Mouse (Mus musculus) forebrain, embryonic 14.5 days (tissue): Measurements from ENCODE around the gene Pdk1. TPM values are rescaled to one million over a fixed set of nuclear protein-coding genes. Genes with fewer than 3 reads are reported as not detected.
"Not testable (repeated sequence)": the region's sequence is repeated elsewhere in the genome, so short reads cannot be mapped to it uniquely, and the experiment has no call there.

Source experiments
- ATAC-seq: fragments of 200-750 bp; cut with Nextera tagmentation; 2 replicates; pipeline ENCODE4 v1.8.0; 2017; ENCODE audit warnings: mild to moderate bottlenecking, moderate library complexity
- DNase-seq: peaks from one replicate; pipeline ENCODE4 v3.0.0-alpha.2; 2015; ENCODE audit warnings: low spot score
- H3K27ac ChIP-seq: fragments of 300-500 bp; sonication (generic); 2 replicates; pipeline ENCODE4 v1.5.1; 2014; ENCODE audit warnings: low read depth, mild to moderate bottlenecking, control low read depth, low read length, moderate library complexity
- H3K27me3 ChIP-seq: fragments of 300-500 bp; sonication (generic); replicated peaks from 2 replicates; pipeline ENCODE4 v1.6.1; 2014; ENCODE audit warnings: low read length, control low read depth, mixed read lengths; ENCODE audit not compliant: control insufficient read depth, insufficient read depth
- H3K36me3 ChIP-seq: fragments of 300-500 bp; sonication (generic); 2 replicates; pipeline ENCODE4 v1.6.1; 2014; ENCODE audit warnings: low read length, control low read depth; ENCODE audit not compliant: control insufficient read depth, insufficient read depth
- H3K4me1 ChIP-seq: fragments of 300-500 bp; sonication (generic); 2 replicates; pipeline ENCODE4 v1.6.1; 2014; ENCODE audit warnings: antibody characterized with exemption, low read length, control low read depth; ENCODE audit not compliant: control insufficient read depth, insufficient read depth
- H3K4me2 ChIP-seq: fragments of 300-500 bp; sonication (generic); 2 replicates; pipeline ENCODE4 v1.6.1; 2014; ENCODE audit warnings: mild to moderate bottlenecking, control low read depth, low read length
- H3K4me3 ChIP-seq: fragments of 300-500 bp; sonication (generic); 2 replicates; pipeline ENCODE4 v1.5.1; 2014; ENCODE audit warnings: low read depth, low read length, control low read depth
- H3K9ac ChIP-seq: fragments of 300-500 bp; sonication (generic); 2 replicates; pipeline ENCODE4 v1.6.1; 2014; ENCODE audit warnings: mild to moderate bottlenecking, low read length, control low read depth, moderate library complexity
- H3K9me3 ChIP-seq: fragments of 300-500 bp; sonication (generic); replicated peaks from 2 replicates; pipeline ENCODE4 v1.6.1; 2016; ENCODE audit warnings: low read length, control low read depth, mixed read lengths; ENCODE audit not compliant: control insufficient read depth
- WGBS: fragments of 180-500 bp; shearing (Covaris S2); extraction: QIAGEN DNeasy Blood & Tissue Kit; methylation state at CpG from one replicate; pipeline ENCODE4 v1.1.7; 2014; 5-methylcytosine and 5-hydroxymethylcytosine counted together
- polyA plus RNA-seq: library from polyadenylated mRNA; unstranded; fragments of >200 nt; fragmentation: Nextera tagmentation; extraction: Ambion mirVana; gene quantifications from 2 replicates; pipeline ENCODE4 v1.2.1, GENCODE M21; 2014

Gene Pdk1
- polyA plus RNA-seq, 1 experiment from 2014 or later, result 20.2 TPM

DNA sequence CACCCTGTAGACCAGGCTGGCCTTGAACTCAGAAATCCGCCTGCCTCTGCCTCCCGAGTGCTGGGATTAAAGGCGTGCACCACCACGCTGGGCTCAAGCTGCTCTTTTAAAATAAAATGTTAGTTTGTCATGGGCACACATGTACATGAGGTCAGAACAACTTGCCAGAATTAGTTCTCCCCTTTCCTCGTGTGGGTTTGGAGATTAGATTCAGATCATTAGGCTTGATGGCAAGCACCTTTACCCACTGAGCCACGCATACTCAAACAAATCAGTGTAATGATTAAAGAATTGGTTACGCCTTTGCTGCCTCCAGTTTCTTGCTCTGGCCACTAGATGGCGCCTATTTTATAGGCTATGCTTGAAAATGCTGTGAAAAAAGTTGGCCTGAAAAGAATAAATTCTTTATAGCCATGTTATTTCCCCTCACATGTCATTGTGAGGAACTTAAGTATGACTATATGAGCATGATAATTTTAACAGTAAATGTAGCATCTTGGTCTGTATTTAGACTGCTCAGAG is 25.4 kb downstream of the Pdk1 start:
- ATAC-seq, result no peak
- Histone ChIP-seq H3K4me3 (no peak overlapping the region), H3K9me3 (no peaks in the 10 kb centered on the region), H3K9ac (no peak overlapping the region), H3K4me1 (no peaks in the 10 kb centered on the region), H3K4me2 (no peak overlapping the region), H3K36me3 (peaks cover 10% of the 10 kb centered on the region), H3K27me3 (no peaks in the 10 kb centered on the region), H3K27ac (no peak overlapping the region)
- 52% methylated on average over 8 of the region's 8 CpGs for WGBS
- DNase-seq, result peak; percentile 77

DNA sequence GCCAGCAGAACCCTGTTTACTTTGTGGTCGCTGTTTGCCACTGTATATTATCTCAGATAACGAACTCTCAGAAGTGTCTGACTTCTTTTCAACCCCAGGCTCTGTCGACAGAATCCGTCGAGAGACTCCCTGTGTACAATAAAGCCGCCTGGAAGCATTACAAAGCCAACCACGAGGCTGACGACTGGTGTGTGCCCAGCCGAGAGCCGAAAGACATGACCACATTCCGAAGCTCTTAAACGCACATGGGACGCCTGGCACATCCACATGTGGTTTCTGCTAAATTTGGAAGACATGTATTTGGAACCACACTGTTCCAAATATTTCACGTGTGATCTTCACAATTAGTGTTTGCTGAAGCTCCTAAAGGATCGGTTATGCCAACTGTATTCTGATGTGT is 26.9 kb downstream of the Pdk1 start:
- Histone ChIP-seq H3K27me3 (no peaks in the 10 kb centered on the region), H3K4me2 (no peak overlapping the region), H3K27ac (no peak overlapping the region), H3K4me1 (no peaks in the 10 kb centered on the region), H3K9me3 (no peaks in the 10 kb centered on the region), H3K36me3 (peaks cover 10% of the 10 kb centered on the region), H3K4me3 (no peak overlapping the region), H3K9ac (no peak overlapping the region)
- ATAC-seq (no peak), DNase-seq (no peak)
- WGBS, result 64% methylated on average over 15 of the region's 15 CpGs

- Histone ChIP-seq H3K4me1 (no peaks in the 10 kb centered on the region), H3K27me3 (no peaks in the 10 kb centered on the region), H3K4me3 (no peak overlapping the region), H3K36me3 (peaks cover 6% of the 10 kb centered on the region), H3K9me3 (no peaks in the 10 kb centered on the region), H3K4me2 (no peak overlapping the region), H3K27ac (no peak overlapping the region), H3K9ac (no peak overlapping the region)
- no peak for ATAC-seq
- DNase-seq, result no peak
- WGBS, result 95% methylated on average over 7 of the region's 7 CpGs
These were observed 32.1 kb downstream of the Pdk1 start for GRCm38 (mm10) chr2:71905154-71905553.

DNA sequence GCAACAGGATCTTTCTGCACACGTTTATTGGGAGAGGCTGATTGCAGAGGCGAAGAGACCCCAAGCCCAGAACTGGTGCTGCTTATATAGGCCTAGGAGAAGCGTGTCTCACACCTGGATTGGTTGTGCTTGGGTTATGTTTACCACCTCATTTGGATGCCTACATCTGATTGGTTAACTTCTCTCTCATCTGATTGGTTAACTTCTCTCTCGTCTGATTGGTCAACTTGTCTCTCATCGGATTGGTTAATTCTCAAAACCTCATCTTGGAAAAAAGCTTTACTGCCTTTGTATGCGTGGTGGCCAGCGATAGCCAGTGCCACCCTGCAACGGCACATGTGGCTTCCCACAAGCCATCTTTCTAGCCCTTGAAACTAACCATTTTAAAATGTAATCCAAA is 33.3 kb downstream of the Pdk1 start:
- not testable (repeated sequence) for H3K27ac ChIP-seq, H3K4me1 ChIP-seq, H3K4me3 ChIP-seq, H3K4me2 ChIP-seq, H3K9ac ChIP-seq, H3K27me3 ChIP-seq, DNase-seq, H3K36me3 ChIP-seq, ATAC-seq, H3K9me3 ChIP-seq
- WGBS, result 92% methylated on average over 8 of the region's 8 CpGs

GRCm38 (mm10) chr2:71913911-71914310 is 40.9 kb downstream of the Pdk1 start:
- Histone ChIP-seq H3K27ac (no peak overlapping the region), H3K27me3 (no peaks in the 10 kb centered on the region), H3K9ac (no peak overlapping the region), H3K36me3 (no peaks in the 10 kb centered on the region), H3K4me3 (no peak overlapping the region), H3K9me3 (no peaks in the 10 kb centered on the region), H3K4me2 (no peak overlapping the region), H3K4me1 (no peaks in the 10 kb centered on the region)
- ATAC-seq (no peak), DNase-seq (no peak)
- 80% methylated on average over 10 of the region's 10 CpGs for WGBS

- no peaks in the 10 kb centered on the region for H3K4me1 ChIP-seq
- no peaks in the 10 kb centered on the region for H3K36me3 ChIP-seq
- H3K9me3 ChIP-seq, result no peaks in the 10 kb centered on the region
- ATAC-seq, result no peak
- no peak overlapping the region for H3K27ac ChIP-seq
- H3K4me3 ChIP-seq, result no peak overlapping the region
- no peak overlapping the region for H3K4me2 ChIP-seq
- H3K27me3 ChIP-seq, result no peaks in the 10 kb centered on the region
- DNase-seq, result no peak
- 80% methylated on average over 11 of the region's 11 CpGs for WGBS
- H3K9ac ChIP-seq, result no peak overlapping the region
These were observed 46.2 kb downstream of the Pdk1 start for GRCm38 (mm10) chr2:71919227-71919647.

DNA sequence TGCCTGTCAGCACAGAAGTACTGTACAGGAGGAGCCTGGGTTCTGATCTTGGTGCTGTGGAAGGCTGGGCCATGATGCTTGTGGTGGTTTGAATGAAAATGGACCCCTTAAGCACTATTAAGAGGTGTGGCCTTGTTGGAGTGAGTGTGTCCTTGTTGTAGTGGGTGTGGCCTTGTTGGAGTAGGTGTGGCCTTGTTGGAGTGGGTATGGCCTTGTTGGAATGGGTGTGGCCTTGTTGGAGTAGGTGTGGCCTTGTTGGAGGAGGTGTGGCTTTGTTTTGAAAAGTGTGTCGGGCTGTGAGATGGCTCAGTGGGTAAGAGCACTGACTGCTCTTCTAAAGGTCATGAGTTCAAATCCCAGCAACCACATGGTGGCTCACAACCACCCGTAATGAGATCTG is 51.9 kb downstream of the Pdk1 start:
- H3K9ac ChIP-seq, ATAC-seq, H3K4me1 ChIP-seq, H3K4me2 ChIP-seq, H3K27ac ChIP-seq, H3K27me3 ChIP-seq, H3K36me3 ChIP-seq, H3K9me3 ChIP-seq, DNase-seq, H3K4me3 ChIP-seq: not testable (repeated sequence)
- WGBS, result 94% methylated on average over 2 of the region's 2 CpGs

GRCm38 (mm10) chr2:71934046-71934445 is 61.0 kb downstream of the Pdk1 start:
- WGBS, result 89% methylated on average over 8 of the region's 8 CpGs
- ATAC-seq, result no peak

DNA sequence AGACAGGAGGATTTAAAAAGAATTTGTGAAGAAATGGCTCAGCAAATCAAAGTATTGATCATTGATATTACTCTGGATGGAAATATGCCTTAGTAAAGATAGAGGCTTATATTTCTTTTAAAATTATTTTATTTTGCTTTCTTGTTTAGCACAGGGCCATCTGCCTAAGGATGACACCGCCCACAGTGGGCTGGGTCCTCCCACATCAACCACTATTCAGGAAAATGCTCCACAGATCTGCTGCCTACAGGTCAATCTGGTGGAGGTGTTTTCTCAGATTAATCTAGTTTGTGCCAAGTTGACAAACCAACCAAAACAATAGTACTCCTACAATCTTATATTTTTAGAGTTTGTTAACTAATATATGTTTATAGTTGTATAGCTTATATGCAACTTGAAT is 63.7 kb downstream of the Pdk1 start:
- WGBS, result 97% methylated on average over 1 of the region's 1 CpGs
- no peak overlapping the region for H3K4me3 ChIP-seq
- H3K27me3 ChIP-seq, result no peaks in the 10 kb centered on the region
- no peak overlapping the region for H3K27ac ChIP-seq
- DNase-seq (no peak), ATAC-seq (no peak)
- no peak overlapping the region for H3K4me2 ChIP-seq
- no peaks in the 10 kb centered on the region for H3K9me3 ChIP-seq
- H3K4me1 ChIP-seq, result no peaks in the 10 kb centered on the region
- H3K36me3 ChIP-seq, result no peaks in the 10 kb centered on the region
- no peak overlapping the region for H3K9ac ChIP-seq

More at GRCm38 (mm10) chr2:71934046-71934445, 61.0 kb downstream of the Pdk1 start:
- no peak overlapping the region for H3K4me3 ChIP-seq
- H3K9me3 ChIP-seq, result no peaks in the 10 kb centered on the region
- no peak overlapping the region for H3K27ac ChIP-seq
- no peaks in the 10 kb centered on the region for H3K27me3 ChIP-seq
- no peaks in the 10 kb centered on the region for H3K4me1 ChIP-seq
- no peaks in the 10 kb centered on the region for H3K36me3 ChIP-seq
- no peak overlapping the region for H3K4me2 ChIP-seq
- DNase-seq, result no peak
- H3K9ac ChIP-seq, result no peak overlapping the region
